Mouse (Mus musculus) olfactory bulb, adult 2 months (tissue): ENCODE results near the gene Lrrtm4. TPM values are rescaled to one million over a fixed set of nuclear protein-coding genes. Genes with fewer than 3 reads are reported as not detected.
A peak's percentile ranks its signal among the peaks of the same experiment; 100 is the strongest.

ENCODE experiments used
- H3K27ac ChIP-seq: fragments of 200-500 bp; 2 replicates; pipeline ENCODE4 v1.5.1; 2012; ENCODE audit warnings: low read depth, low read length; ENCODE audit not compliant: insufficient read depth
- H3K4me1 ChIP-seq: fragments of 200-500 bp; 2 replicates; pipeline ENCODE4 v1.6.1; 2012; ENCODE audit warnings: low read length; ENCODE audit not compliant: control insufficient read depth, insufficient read depth
- H3K4me3 ChIP-seq: fragments of 200-500 bp; 2 replicates; pipeline ENCODE4 v1.5.1; 2012; ENCODE audit warnings: mild to moderate bottlenecking, low read depth, low read length, moderate library complexity; ENCODE audit not compliant: insufficient read depth
- CTCF ChIP-seq: fragments of 200-500 bp; IDR thresholded peaks from 2 replicates; pipeline ENCODE4 v1.5.1; 2012; ENCODE audit warnings: low read depth, mild to moderate bottlenecking, low read length, moderate library complexity; ENCODE audit not compliant: insufficient read depth
- POLR2A ChIP-seq: fragments of 200-500 bp; IDR thresholded peaks from 2 replicates; pipeline ENCODE4 v1.6.1; 2012; ENCODE audit warnings: mild to moderate bottlenecking, low read depth, low read length, moderate library complexity; ENCODE audit not compliant: insufficient read depth
- WGBS: fragments of 180-500 bp; shearing (Covaris S2); methylation state at CpG from one replicate; pipeline ENCODE4 v1.1.7; 2018; 5-methylcytosine and 5-hydroxymethylcytosine counted together
- polyA plus RNA-seq: library from polyadenylated mRNA; stranded (reverse); fragments of >200 nt; gene quantifications from 2 replicates; pipeline ENCODE4 v1.2.4, GENCODE M21; 2012; ENCODE audit warnings: low replicate concordance; ENCODE audit not compliant: missing spikeins, insufficient read depth, insufficient read length

The Lrrtm4 gene
- polyA plus RNA-seq, result not detected in 2 replicates

GRCm38 (mm10) chr6:80018765-80019164 is at the start of gene Lrrtm4:
Gene Lrrtm4 (plus strand): TSS chr6:80018877.
- H3K4me1 ChIP-seq, result peaks cover 4% of the 10 kb centered on the region; the same call in 1 of the 2 replicates
- WGBS, result 4% methylated on average over 6 of the region's 6 CpGs
- H3K4me3 ChIP-seq, result peak within 1 kb of the TSS; percentile 67
- TF ChIP-seq POLR2A (no peak), CTCF (no peak)
- H3K27ac ChIP-seq, result peak within 1 kb of the TSS; percentile 94

GRCm38 (mm10) chr6:80019189-80019860 is 648 bp downstream of the Lrrtm4 start:
- Histone ChIP-seq H3K4me3 (peak overlapping the region; percentile 67), H3K4me1 (peaks cover 4% of the 10 kb centered on the region; the same call in 1 of the 2 replicates), H3K27ac (peak overlapping the region; percentile 94)
- whole genome bisulfite sequencing, result under 1% methylated on average over 13 of the region's 14 CpGs
- TF ChIP-seq POLR2A, result no peak
- no peak for TF ChIP-seq CTCF

- TF ChIP-seq POLR2A, result no peak
- no peak for TF ChIP-seq CTCF
- Histone ChIP-seq H3K27ac (peak overlapping the region; percentile 80), H3K4me3 (peak overlapping the region; percentile 67), H3K4me1 (peaks cover 4% of the 10 kb centered on the region; the same call in 1 of the 2 replicates)
- whole genome bisulfite sequencing, result 3% methylated on average over 10 of the region's 10 CpGs
These were observed 1.2 kb downstream of the Lrrtm4 start for GRCm38 (mm10) chr6:80019861-80020230.

- TF ChIP-seq POLR2A, result no peak
- no peak for TF ChIP-seq CTCF
- no peak overlapping the region for H3K4me3 ChIP-seq
These were observed 38.2 kb downstream of the Lrrtm4 start for GRCm38 (mm10) chr6:80056849-80057248.

GRCm38 (mm10) chr6:80078001-80078400 is 59.3 kb downstream of the Lrrtm4 start:
- 96% methylated on average over 2 of the region's 2 CpGs for WGBS
- H3K27ac ChIP-seq, result no peak overlapping the region
- no peaks in the 10 kb centered on the region for H3K4me1 ChIP-seq
- TF ChIP-seq CTCF (no peak), POLR2A (no peak)
- H3K4me3 ChIP-seq, result no peak overlapping the region

More at GRCm38 (mm10) chr6:80056849-80057248, 38.2 kb downstream of the Lrrtm4 start:
- Histone ChIP-seq H3K27ac (no peak overlapping the region), H3K4me1 (no peaks in the 10 kb centered on the region)

- WGBS, result 70% methylated on average over 6 of the region's 6 CpGs
- no peaks in the 10 kb centered on the region for H3K4me1 ChIP-seq
- H3K27ac ChIP-seq, result no peak overlapping the region
- no peak for TF ChIP-seq POLR2A
- TF ChIP-seq CTCF, result no peak
- no peak overlapping the region for H3K4me3 ChIP-seq
These were observed 60.6 kb downstream of the Lrrtm4 start for GRCm38 (mm10) chr6:80079290-80079689.

GRCm38 (mm10) chr6:80094909-80095308 is 76.2 kb downstream of the Lrrtm4 start:
- 58% methylated on average over 4 of the region's 4 CpGs for WGBS
- Histone ChIP-seq H3K4me1 (no peaks in the 10 kb centered on the region), H3K4me3 (no peak overlapping the region), H3K27ac (no peak overlapping the region)
- no peak for TF ChIP-seq POLR2A
- no peak for TF ChIP-seq CTCF

- Histone ChIP-seq H3K4me3 (no peak overlapping the region), H3K27ac (no peak overlapping the region), H3K4me1 (no peaks in the 10 kb centered on the region)
- WGBS, result 83% methylated on average over 2 of the region's 2 CpGs
- TF ChIP-seq POLR2A (no peak), CTCF (no peak)
These were observed 86.7 kb downstream of the Lrrtm4 start for GRCm38 (mm10) chr6:80105343-80105742.

GRCm38 (mm10) chr6:80105843-80106242 is 87.2 kb downstream of the Lrrtm4 start:
- 93% methylated on average over 1 of the region's 1 CpGs for WGBS
- H3K27ac ChIP-seq, result no peak overlapping the region
- H3K4me3 ChIP-seq, result no peak overlapping the region
- no peak for TF ChIP-seq CTCF
- TF ChIP-seq POLR2A, result no peak
- H3K4me1 ChIP-seq, result no peaks in the 10 kb centered on the region

- H3K4me3 ChIP-seq, result no peak overlapping the region
- no peak overlapping the region for H3K27ac ChIP-seq
- TF ChIP-seq POLR2A, result no peak
- no peak for TF ChIP-seq CTCF
- WGBS, result 42% methylated on average over 1 of the region's 1 CpGs
- H3K4me1 ChIP-seq, result no peaks in the 10 kb centered on the region
These were observed 107.7 kb downstream of the Lrrtm4 start for GRCm38 (mm10) chr6:80126419-80126818.
